Mouse (Mus musculus): ENCODE measurements at regions not wholly inside any gene's neighbourhood (a gene's known extent, or its start where the extent isn't known, plus 50 kb on each side); places are given as distances from the start of the nearest gene placed in this dataset.

DNA sequence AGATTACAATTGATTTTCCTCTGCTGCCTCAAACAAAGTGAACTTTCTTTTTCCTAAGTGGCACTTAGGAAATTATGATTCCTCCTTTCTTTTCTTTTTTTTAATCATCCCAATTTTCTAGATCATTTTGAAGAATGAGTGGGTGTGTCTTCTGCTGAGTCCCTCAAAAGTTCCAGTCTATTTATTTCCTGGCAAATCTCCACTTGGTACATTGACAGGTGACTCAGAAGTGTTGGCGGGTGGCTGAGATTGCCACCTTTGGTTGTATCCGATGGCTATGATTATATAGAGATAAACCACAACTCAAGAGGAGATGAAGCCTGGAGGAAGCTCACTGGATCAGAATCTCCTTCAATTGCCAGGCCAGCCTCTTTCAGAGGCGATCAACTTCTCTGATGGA lies 54.7 kb upstream of the Acsl3 start:
- TF ChIP-seq CTCF (conservative IDR thresholded peaks at IDR 0.05; ENCODE audit: low read length) (no peak), POU5F1 (IDR thresholded peaks at IDR 0.05; ENCODE audit: borderline replicate concordance, low read length) (no peak)
